Mouse (Mus musculus) small intestine, adult 2 months (tissue): ENCODE measurements around the gene Nckap5l. TPM values are rescaled to one million over a fixed set of nuclear protein-coding genes. Genes with fewer than 3 reads are reported as not detected.

ENCODE experiments used
- H3K27ac ChIP-seq: fragments of 200-500 bp; 2 replicates; pipeline ENCODE4 v1.5.1; 2012; ENCODE audit warnings: low read depth, low read length, control low read depth, inconsistent platforms; ENCODE audit not compliant: insufficient read depth
- H3K27me3 ChIP-seq: fragments of 200-500 bp; 2 replicates; pipeline ENCODE4 v1.6.1; 2012; ENCODE audit warnings: mild to moderate bottlenecking, moderate library complexity, low read length, inconsistent platforms; ENCODE audit not compliant: control insufficient read depth, insufficient read depth
- H3K36me3 ChIP-seq: fragments of 200-500 bp; 2 replicates; pipeline ENCODE4 v1.6.1; 2012; ENCODE audit warnings: mild to moderate bottlenecking, low read length, control low read depth, inconsistent platforms; ENCODE audit not compliant: control insufficient read depth, insufficient read depth
- H3K4me1 ChIP-seq: fragments of 200-500 bp; 2 replicates; pipeline ENCODE4 v1.6.1; 2012; ENCODE audit warnings: low read length, inconsistent platforms, mixed read lengths; ENCODE audit not compliant: control insufficient read depth, insufficient read depth, insufficient read length
- H3K4me3 ChIP-seq: fragments of 200-500 bp; 2 replicates; pipeline ENCODE4 v1.5.1; 2012; ENCODE audit warnings: low read depth, mild to moderate bottlenecking, control low read depth, inconsistent platforms, low read length, moderate library complexity
- CTCF ChIP-seq: fragments of 200-500 bp; IDR thresholded peaks from 2 replicates; pipeline ENCODE4 v1.5.1; 2012; ENCODE audit warnings: low read depth, mild to moderate bottlenecking, control low read depth, inconsistent platforms, low read length, moderate library complexity, mixed read lengths; ENCODE audit not compliant: insufficient replicate concordance, insufficient read length; ENCODE audit errors: extremely low read depth
- POLR2A ChIP-seq: fragments of 200-500 bp; IDR thresholded peaks from 2 replicates; pipeline ENCODE4 v1.6.1; 2012; ENCODE audit warnings: low read depth, mild to moderate bottlenecking, control low read depth, inconsistent platforms, low read length, moderate library complexity
- WGBS: fragments of 180-500 bp; shearing (Covaris S2); methylation state at CpG from one replicate; pipeline ENCODE4 v1.1.7; 2018; 5-methylcytosine and 5-hydroxymethylcytosine counted together
- polyA plus RNA-seq: library from polyadenylated mRNA; depleted of rRNA; stranded (reverse); fragments of >200 nt; gene quantifications from 2 replicates; pipeline ENCODE4 v1.2.3, GENCODE M21; 2012

Gene Nckap5l
- polyA plus RNA-seq, 1 experiment, result 3.1 TPM

DNA sequence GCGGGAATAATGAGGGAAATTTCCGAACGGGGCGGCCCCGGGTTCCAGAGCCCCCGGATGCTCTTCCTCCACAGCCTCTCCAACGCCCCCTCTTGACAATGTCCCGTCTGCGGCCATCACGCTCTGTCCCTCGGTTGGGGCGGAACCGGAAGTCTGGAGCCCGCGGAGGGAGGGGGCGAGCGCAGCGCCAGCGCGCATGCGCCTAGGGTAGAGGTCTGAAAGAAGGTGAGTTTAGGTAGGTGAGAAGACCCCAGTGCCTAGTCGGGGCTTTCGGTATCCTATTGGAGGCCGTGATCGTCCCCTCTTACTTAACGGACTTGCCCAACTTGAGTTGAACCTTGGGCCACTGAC lies 17.0 kb upstream of the Nckap5l start, which contains the start of gene Bcdin3d:
TSS of gene Bcdin3d (minus strand) at position 155 of the 351 bp plus-strand sequence.
- H3K36me3 ChIP-seq, result no peaks in the 10 kb centered on the region; the same call in 1 of the 2 replicates
- under 1% methylated on average over 26 of the region's 26 CpGs for WGBS
- H3K27ac ChIP-seq, result peak within 1 kb of the TSS; percentile 28
- H3K4me3 ChIP-seq, result peak within 1 kb of the TSS; percentile 92
- H3K4me1 ChIP-seq, result no peaks in the 10 kb centered on the region; the same call in 1 of the 2 replicates
- H3K27me3 ChIP-seq, result no peaks in the 10 kb centered on the region
- TF ChIP-seq CTCF (peak; percentile 9; the same call in 1 of the 2 replicates), POLR2A (peak; percentile 66)

DNA sequence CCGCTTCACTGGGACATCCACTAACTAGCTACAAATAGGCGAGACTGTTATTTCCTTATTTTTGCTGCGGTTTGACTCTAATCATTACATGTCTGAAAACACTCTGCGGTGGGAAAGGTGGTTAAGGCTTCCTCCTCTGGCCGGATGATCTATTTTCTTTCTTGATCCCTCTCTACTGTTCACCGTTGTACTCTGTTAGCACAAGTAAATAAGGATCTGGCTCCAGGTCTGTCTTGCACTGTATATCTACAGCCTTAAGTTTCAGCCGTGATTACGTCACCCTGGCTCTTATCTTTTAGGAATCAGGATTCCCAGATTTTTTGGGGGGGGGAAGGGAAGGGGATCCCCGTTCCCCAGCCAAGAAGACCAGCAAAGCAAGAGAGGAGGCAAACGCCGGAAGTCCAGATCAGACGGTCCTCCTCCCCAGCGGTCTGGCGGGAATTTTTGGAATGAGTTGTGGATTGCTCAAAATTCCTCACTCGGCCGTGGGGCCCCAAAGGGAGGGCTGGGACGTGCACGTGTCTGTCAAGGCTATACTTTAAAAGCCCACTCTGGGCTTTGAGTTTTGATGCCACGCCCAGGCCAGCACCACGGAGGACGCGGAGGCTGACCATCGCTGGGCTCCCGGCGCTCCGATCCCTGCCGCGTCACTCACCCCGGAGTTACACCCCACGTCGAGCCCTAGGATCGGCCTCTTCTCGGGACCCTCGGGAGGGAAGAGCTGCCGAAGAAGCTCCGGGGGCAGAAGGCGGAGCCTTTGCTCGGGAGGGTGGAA lies 16.4 kb upstream of the Nckap5l start:
- Histone ChIP-seq H3K36me3 (no peaks in the 10 kb centered on the region; the same call in 1 of the 2 replicates), H3K4me3 (peak overlapping the region; percentile 92), H3K4me1 (no peaks in the 10 kb centered on the region; the same call in 1 of the 2 replicates), H3K27me3 (no peaks in the 10 kb centered on the region), H3K27ac (peak overlapping the region; percentile 28)
- TF ChIP-seq CTCF, result no peak
- no peak for TF ChIP-seq POLR2A
- WGBS, result 3% methylated on average over 38 of the region's 38 CpGs

DNA sequence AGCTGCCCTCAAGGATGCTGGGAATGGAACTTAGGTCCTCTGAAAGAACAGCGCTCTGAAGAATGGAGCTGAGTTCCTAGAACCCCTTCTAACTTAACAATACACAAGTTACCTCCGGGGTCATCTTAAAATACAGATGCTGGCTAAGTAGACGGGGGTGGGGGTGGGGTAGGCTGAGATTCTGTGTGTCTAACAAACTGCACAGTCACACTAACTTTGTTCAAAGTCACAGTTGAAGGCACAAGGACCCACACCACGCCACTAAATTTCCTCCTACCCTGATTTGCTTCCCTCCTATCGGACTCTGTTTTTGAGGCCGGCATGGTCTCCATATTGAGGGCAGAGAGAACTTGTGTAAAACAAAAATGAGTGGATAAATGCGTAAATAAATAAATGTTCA lies 15.4 kb upstream of the Nckap5l start:
- no peaks in the 10 kb centered on the region; the same call in 1 of the 2 replicates for H3K4me1 ChIP-seq
- H3K27ac ChIP-seq, result no peak overlapping the region
- H3K27me3 ChIP-seq, result no peaks in the 10 kb centered on the region
- H3K4me3 ChIP-seq, result no peak overlapping the region
- TF ChIP-seq CTCF (no peak), POLR2A (no peak)
- H3K36me3 ChIP-seq, result no peaks in the 10 kb centered on the region; the same call in 1 of the 2 replicates
- WGBS, result 80% methylated on average over 7 of the region's 7 CpGs

DNA sequence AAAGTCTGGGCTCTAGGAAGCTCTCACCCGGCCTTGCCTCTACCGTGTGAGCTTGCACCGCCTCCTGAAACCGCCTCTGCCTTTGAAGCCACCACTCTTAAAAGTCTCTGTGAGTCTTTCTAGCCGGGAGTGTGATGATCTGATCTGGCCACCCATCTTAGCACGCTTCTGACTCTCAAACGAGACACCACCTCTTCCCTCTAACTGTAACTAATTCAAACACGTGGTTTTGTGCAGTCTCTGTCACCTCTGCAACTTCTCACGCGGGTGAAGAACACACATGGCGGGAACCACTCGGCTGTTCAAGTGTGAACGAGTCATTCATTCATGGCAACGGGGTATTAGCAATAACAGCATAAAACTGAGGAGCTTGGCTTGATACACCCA lies 14.1 kb upstream of the Nckap5l start:
- no peaks in the 10 kb centered on the region for H3K27me3 ChIP-seq
- no peak overlapping the region for H3K27ac ChIP-seq
- WGBS, result 78% methylated on average over 14 of the region's 14 CpGs
- no peak overlapping the region for H3K4me3 ChIP-seq
- no peaks in the 10 kb centered on the region; the same call in 1 of the 2 replicates for H3K4me1 ChIP-seq
- TF ChIP-seq CTCF, result no peak
- TF ChIP-seq POLR2A, result no peak
- no peaks in the 10 kb centered on the region; the same call in 1 of the 2 replicates for H3K36me3 ChIP-seq

DNA sequence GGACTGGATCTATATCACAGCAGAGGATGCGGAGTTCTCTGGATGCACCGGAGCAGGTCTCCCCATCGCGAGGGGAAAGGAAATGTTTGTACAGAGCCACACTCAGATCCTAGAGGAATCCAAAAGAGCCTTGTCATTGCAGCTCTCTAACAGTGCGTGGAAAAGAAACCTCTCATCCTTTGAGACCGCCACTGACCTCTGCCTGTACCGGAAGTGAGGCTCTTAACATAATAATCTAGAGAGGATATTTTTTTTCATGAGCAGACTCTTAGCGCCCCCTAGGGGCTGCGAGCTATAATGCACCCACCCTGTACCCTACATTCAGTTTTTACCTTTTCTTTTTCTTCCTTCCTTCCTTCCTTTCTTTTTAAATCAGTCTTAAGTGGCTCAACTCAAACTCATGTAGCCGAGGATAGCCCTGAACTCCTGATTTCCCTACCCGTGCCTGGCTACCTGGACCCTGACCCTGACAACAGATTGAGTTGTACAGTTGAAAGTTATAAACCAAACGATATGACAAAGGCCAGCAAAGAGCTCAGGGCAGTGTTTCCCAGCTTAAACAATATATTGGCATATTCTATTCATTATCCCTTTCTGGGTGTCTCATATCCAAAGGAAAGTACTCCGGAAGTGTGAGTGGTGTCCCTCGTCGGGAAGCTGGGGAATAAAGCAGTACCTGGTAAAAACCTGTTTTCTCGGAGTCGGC lies 13.6 kb upstream of the Nckap5l start:
- Histone ChIP-seq H3K4me1 (no peaks in the 10 kb centered on the region; the same call in 1 of the 2 replicates), H3K4me3 (no peak overlapping the region), H3K27me3 (no peaks in the 10 kb centered on the region), H3K36me3 (no peaks in the 10 kb centered on the region; the same call in 1 of the 2 replicates), H3K27ac (peak overlapping the region; percentile 20; the same call in 1 of the 2 replicates)
- no peak for TF ChIP-seq POLR2A
- peak; percentile 63; the same call in 1 of the 2 replicates for TF ChIP-seq CTCF
- 54% methylated on average over 17 of the region's 17 CpGs for WGBS

DNA sequence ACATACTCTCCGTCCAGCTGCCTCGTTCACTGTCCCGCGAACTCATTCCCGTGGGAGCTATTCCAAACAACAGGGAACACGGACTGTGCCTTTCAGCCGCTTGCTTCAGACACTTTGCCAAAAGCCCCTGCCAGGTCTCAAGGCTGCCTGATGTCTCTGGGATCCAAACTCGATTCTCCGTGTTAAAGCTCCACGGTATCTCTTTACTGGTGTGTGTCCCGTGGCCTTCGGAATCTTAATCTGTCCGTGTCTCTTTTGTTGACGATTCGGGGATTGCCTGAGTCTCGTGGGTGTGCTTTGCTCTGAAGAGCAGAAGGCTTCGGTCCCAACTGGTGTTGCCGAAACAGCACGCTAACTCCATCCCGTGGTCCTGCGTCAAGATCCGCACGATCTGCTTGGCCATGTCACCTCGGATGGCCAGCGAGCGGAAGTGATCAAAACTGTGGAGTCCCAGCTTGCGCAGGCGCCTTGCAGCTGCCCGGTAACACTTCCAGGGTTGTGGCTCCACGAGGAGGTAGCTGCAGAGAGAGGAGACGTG lies 12.7 kb upstream of the Nckap5l start:
- Histone ChIP-seq H3K36me3 (no peaks in the 10 kb centered on the region; the same call in 1 of the 2 replicates), H3K27me3 (no peaks in the 10 kb centered on the region), H3K27ac (0 out of 2 replicates have a peak overlapping the region, but pooled peaks have one; percentile 20), H3K4me1 (no peaks in the 10 kb centered on the region; the same call in 1 of the 2 replicates), H3K4me3 (no peak overlapping the region)
- no peak for TF ChIP-seq CTCF
- WGBS, result 89% methylated on average over 31 of the region's 31 CpGs
